Mouse (Mus musculus) spleen, adult 2 months (tissue): Measurements from ENCODE around the gene Sult1a1.

Source experiments
- CTCF ChIP-seq: fragments of 200-500 bp; IDR thresholded peaks from 2 replicates; pipeline ENCODE4 v1.5.1; 2011; ENCODE audit warnings: mild to moderate bottlenecking, inconsistent platforms; ENCODE audit not compliant: insufficient read depth, insufficient read length, insufficient replicate concordance; ENCODE audit errors: extremely low read depth
- POLR2A ChIP-seq: fragments of 200-500 bp; IDR thresholded peaks from 2 replicates; pipeline ENCODE4 v1.6.1; 2011; ENCODE audit warnings: low read depth, low read length, inconsistent platforms

DNA sequence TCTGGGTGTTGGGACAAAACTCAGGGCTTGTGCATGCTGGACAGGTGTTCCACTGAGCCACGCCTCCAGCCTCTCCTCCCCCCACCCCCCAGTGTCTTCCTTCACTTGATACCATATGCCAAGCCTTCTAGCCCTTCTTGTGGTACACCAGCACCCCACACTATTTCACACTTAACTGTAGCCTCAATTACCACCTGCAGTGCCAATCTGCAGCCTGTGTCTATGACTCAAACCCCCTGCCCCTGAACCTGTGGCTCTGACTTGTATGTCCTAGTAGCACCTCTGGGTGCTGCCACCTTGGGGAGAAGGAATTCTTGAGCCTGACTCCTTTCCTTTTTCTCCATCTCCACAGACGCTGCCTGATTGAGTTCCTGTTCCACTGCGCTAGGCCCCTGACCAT, 35.7 kb upstream of the Sult1a1 start:
- no peak for TF ChIP-seq CTCF
- no peak for TF ChIP-seq POLR2A
